Mouse (Mus musculus): ENCODE results near the gene Sfi1. TPM values are rescaled to one million over a fixed set of nuclear protein-coding genes. Genes with fewer than 3 reads are reported as not detected.
"Not testable (repeated sequence)": the region's sequence is repeated elsewhere in the genome, so short reads cannot be mapped to it uniquely, and the experiment has no call there.

Sfi1 gene
- total and polyA plus RNA-seq, 3 experiments = 10.2 to 25.2 (median 17.4) TPM

DNA sequence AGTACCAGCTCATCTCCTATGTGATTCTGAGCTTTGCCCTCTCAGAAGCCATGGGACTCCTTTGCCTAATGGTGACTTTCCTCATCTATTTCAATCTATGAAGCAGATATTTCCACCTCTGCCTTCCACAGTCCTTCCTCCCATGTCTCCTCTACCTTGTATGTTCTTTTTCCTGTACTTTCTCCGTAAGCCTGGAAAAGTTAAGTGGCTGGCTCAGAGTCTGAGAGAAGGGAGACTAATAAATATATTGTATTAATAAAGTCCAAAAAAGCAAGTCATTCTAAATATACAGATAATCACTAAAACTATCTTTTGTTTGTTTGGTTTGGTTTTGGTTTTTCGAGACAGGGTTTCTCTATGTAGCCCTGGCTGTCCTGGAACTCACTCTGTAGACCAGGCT is 30.1 kb downstream of the Sfi1 start:
- DNase-seq (ENCODE audit: extremely low read depth); H3K4me3 ChIP-seq (replicated peaks in 1 of 3; ENCODE audit: low read depth in 2 of 3, low read length in 2 of 3, poor library complexity in 1 of 3); H3K9me3 ChIP-seq (replicated peaks; ENCODE audit: low read length); H3K9ac ChIP-seq (ENCODE audit: insufficient read depth, low read depth); H3K4me2 ChIP-seq (ENCODE audit: insufficient read depth, low read depth, poor library complexity, severe bottlenecking); H3K79me2 ChIP-seq (replicated peaks; ENCODE audit: control insufficient read depth, extremely low read depth, insufficient read depth, poor library complexity, severe bottlenecking); H3K27me3 ChIP-seq (replicated peaks); dilution Hi-C loops (cut with MboI; ENCODE audit: extremely low pct_ligation_motif_present, extremely low pct_unique_long_range_greater_than_20kb, low sequenced_read_pairs); H3K4me1 ChIP-seq (ENCODE audit: control insufficient read depth in 1 of 2, insufficient read depth in 2 of 2); H3K27ac ChIP-seq (ENCODE audit: insufficient read depth, low read depth); H3K36me3 ChIP-seq (replicated peaks in 1 of 2; ENCODE audit: control insufficient read depth in 1 of 2, insufficient read depth in 1 of 2, low read length in 1 of 2); in situ Hi-C loops (cut with MboI; ENCODE audit: low pct_ligation_motif_present, low pct_unique_long_range_greater_than_20kb, low sequenced_read_pairs): not testable (repeated sequence)

DNA sequence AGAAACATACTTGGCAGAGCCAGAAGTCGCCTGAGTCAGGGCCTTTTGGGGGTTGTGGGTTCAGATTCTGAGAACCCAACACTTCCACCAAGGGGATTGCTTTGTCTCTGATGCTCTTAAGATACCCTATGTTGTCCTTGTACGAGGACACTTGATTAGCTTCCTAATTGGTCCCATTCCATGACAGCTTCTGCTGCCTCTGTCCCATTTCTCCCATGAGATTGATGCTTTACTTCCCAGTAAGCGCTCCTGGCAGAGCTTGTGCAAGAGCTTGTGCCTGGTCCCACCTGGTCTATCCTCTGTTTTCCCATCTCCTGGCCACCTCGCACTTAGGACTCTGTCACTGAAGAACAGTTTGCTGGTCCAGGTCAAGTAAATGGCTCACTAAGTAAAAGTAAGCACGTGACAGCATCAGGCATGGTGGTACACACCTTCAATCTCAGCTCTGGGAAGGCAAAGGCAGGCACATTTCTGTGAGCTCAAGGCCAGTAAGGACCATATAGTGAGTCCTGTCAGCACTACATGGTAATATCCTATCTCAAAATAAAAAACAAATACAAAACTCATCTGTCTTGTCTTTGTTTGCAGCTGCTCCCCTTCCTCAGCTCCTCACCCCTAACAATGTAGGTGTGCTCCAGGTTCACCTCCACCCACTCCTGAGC is 30.9 kb downstream of the Sfi1 start:
- dilution Hi-C loops (cut with MboI; ENCODE audit: extremely low pct_ligation_motif_present, extremely low pct_unique_long_range_greater_than_20kb, low sequenced_read_pairs); H3K27ac ChIP-seq (ENCODE audit: insufficient read depth, low read depth); H3K4me2 ChIP-seq (ENCODE audit: insufficient read depth, low read depth, poor library complexity, severe bottlenecking); in situ Hi-C loops (cut with MboI; ENCODE audit: low pct_ligation_motif_present, low pct_unique_long_range_greater_than_20kb, low sequenced_read_pairs); H3K79me2 ChIP-seq (replicated peaks; ENCODE audit: control insufficient read depth, extremely low read depth, insufficient read depth, poor library complexity, severe bottlenecking); H3K9ac ChIP-seq (ENCODE audit: insufficient read depth, low read depth); H3K4me1 ChIP-seq (ENCODE audit: control insufficient read depth in 1 of 2, insufficient read depth in 2 of 2); H3K9me3 ChIP-seq (replicated peaks; ENCODE audit: low read length); H3K27me3 ChIP-seq (replicated peaks); H3K4me3 ChIP-seq (replicated peaks in 1 of 3; ENCODE audit: low read depth in 2 of 3, low read length in 2 of 3, poor library complexity in 1 of 3); DNase-seq (ENCODE audit: extremely low read depth): not testable (repeated sequence)
- peaks cover 9 to 11% of the 10 kb centered on the region in 2 experiments for H3K36me3 ChIP-seq (replicated peaks in 1 of 2; ENCODE audit: control insufficient read depth in 1 of 2, insufficient read depth in 1 of 2, low read length in 1 of 2)

DNA sequence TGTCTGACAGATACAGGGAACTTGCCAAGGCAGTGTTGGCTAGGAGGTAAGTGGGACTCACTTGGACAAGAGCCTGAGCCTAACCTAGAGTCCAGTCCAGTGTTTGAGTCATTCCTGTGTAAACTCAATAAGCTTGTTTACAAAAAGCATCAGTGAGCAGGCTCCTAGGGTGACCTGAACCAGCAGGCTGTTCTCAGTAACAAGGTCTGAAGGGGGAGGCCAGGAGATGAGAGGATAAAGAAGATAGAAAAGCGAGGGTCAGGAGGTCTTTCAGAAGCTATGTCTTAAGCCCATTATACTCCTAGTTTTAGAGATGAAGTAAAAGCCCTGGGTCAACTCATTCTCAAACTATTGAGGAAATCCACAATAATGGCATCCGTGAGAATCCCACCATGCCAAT is 31.9 kb downstream of the Sfi1 start:
- H3K9me3 ChIP-seq (replicated peaks; ENCODE audit: low read length); H3K4me1 ChIP-seq (ENCODE audit: control insufficient read depth in 1 of 2, insufficient read depth in 2 of 2); H3K27me3 ChIP-seq (replicated peaks); H3K79me2 ChIP-seq (replicated peaks; ENCODE audit: control insufficient read depth, extremely low read depth, insufficient read depth, poor library complexity, severe bottlenecking); dilution Hi-C loops (cut with MboI; ENCODE audit: extremely low pct_ligation_motif_present, extremely low pct_unique_long_range_greater_than_20kb, low sequenced_read_pairs); H3K4me2 ChIP-seq (ENCODE audit: insufficient read depth, low read depth, poor library complexity, severe bottlenecking); in situ Hi-C loops (cut with MboI; ENCODE audit: low pct_ligation_motif_present, low pct_unique_long_range_greater_than_20kb, low sequenced_read_pairs); DNase-seq (ENCODE audit: extremely low read depth); H3K27ac ChIP-seq (ENCODE audit: insufficient read depth, low read depth); H3K9ac ChIP-seq (ENCODE audit: insufficient read depth, low read depth); H3K4me3 ChIP-seq (replicated peaks in 1 of 3; ENCODE audit: low read depth in 2 of 3, low read length in 2 of 3, poor library complexity in 1 of 3): not testable (repeated sequence)
- peaks cover 11 to 12% of the 10 kb centered on the region in 2 experiments for H3K36me3 ChIP-seq (replicated peaks in 1 of 2; ENCODE audit: control insufficient read depth in 1 of 2, insufficient read depth in 1 of 2, low read length in 1 of 2)

DNA sequence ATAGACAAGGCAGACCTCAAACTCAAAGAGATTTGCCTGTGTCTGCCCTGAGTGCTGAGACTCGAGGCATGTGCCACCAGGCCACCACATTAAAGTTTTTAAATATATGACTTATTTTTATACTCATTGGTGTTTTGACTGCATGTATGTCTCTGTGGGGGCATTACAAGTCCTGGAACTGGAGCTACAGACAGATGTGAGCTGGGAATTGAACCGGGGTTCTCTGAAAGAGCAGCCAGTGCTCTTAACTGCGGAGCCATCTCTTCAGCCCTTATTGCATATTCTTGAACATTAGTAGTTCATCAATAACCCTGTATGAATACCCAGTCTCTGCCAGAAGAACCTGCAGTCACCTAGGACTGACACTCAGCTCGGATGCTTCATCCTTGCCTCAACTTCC is 34.5 kb downstream of the Sfi1 start:
- H3K9ac ChIP-seq (ENCODE audit: insufficient read depth, low read depth); dilution Hi-C loops (cut with MboI; ENCODE audit: extremely low pct_ligation_motif_present, extremely low pct_unique_long_range_greater_than_20kb, low sequenced_read_pairs); H3K27me3 ChIP-seq (replicated peaks); in situ Hi-C loops (cut with MboI; ENCODE audit: low pct_ligation_motif_present, low pct_unique_long_range_greater_than_20kb, low sequenced_read_pairs); DNase-seq (ENCODE audit: extremely low read depth); H3K27ac ChIP-seq (ENCODE audit: insufficient read depth, low read depth); H3K4me3 ChIP-seq (replicated peaks in 1 of 3; ENCODE audit: low read depth in 2 of 3, low read length in 2 of 3, poor library complexity in 1 of 3); H3K9me3 ChIP-seq (replicated peaks; ENCODE audit: low read length); H3K4me2 ChIP-seq (ENCODE audit: insufficient read depth, low read depth, poor library complexity, severe bottlenecking); H3K79me2 ChIP-seq (replicated peaks; ENCODE audit: control insufficient read depth, extremely low read depth, insufficient read depth, poor library complexity, severe bottlenecking): not testable (repeated sequence)
- Histone ChIP-seq H3K4me1 (ENCODE audit: control insufficient read depth in 1 of 2, insufficient read depth in 2 of 2) (peaks cover 0 to 12% of the 10 kb centered on the region in 2 experiments; a peak in 2 of 4 replicates), H3K36me3 (replicated peaks in 1 of 2; ENCODE audit: control insufficient read depth in 1 of 2, insufficient read depth in 1 of 2, low read length in 1 of 2) (peaks cover 12 to 14% of the 10 kb centered on the region in 2 experiments)

DNA sequence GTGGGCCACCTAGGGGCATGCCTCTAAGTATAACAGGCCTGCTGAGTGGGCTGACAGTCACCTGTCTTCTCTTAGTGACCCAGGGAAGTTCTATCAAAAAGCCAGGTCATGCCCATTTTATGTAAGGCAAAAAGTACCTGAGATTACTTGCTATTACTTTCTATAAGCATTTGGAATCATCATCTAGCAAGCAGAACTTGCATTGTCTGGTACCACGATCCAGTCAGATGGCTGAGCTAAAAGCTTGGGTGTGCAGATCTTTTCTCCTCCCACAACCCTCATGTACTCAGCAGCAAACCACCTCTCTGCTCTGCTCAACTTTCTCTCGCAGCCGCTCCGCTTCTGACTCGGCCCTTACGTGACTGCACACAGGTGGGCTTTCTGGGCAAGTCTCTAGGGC is 35.3 kb downstream of the Sfi1 start:
- H3K79me2 ChIP-seq (replicated peaks; ENCODE audit: control insufficient read depth, extremely low read depth, insufficient read depth, poor library complexity, severe bottlenecking); H3K9me3 ChIP-seq (replicated peaks; ENCODE audit: low read length); H3K27me3 ChIP-seq (replicated peaks); H3K4me3 ChIP-seq (replicated peaks in 1 of 3; ENCODE audit: low read depth in 2 of 3, low read length in 2 of 3, poor library complexity in 1 of 3); H3K4me2 ChIP-seq (ENCODE audit: insufficient read depth, low read depth, poor library complexity, severe bottlenecking); H3K9ac ChIP-seq (ENCODE audit: insufficient read depth, low read depth); dilution Hi-C loops (cut with MboI; ENCODE audit: extremely low pct_ligation_motif_present, extremely low pct_unique_long_range_greater_than_20kb, low sequenced_read_pairs); in situ Hi-C loops (cut with MboI; ENCODE audit: low pct_ligation_motif_present, low pct_unique_long_range_greater_than_20kb, low sequenced_read_pairs): not testable (repeated sequence)
- Histone ChIP-seq H3K27ac (ENCODE audit: insufficient read depth, low read depth) (peak overlapping the region; percentile 12; the same call in 1 of the 2 replicates), H3K4me1 (ENCODE audit: control insufficient read depth in 1 of 2, insufficient read depth in 2 of 2) (peaks cover 0 to 16% of the 10 kb centered on the region in 2 experiments; a peak in 2 of 4 replicates), H3K36me3 (replicated peaks in 1 of 2; ENCODE audit: control insufficient read depth in 1 of 2, insufficient read depth in 1 of 2, low read length in 1 of 2) (peaks cover 16 to 17% of the 10 kb centered on the region in 2 experiments)
- peak; percentile 54 for DNase-seq (ENCODE audit: extremely low read depth)

DNA sequence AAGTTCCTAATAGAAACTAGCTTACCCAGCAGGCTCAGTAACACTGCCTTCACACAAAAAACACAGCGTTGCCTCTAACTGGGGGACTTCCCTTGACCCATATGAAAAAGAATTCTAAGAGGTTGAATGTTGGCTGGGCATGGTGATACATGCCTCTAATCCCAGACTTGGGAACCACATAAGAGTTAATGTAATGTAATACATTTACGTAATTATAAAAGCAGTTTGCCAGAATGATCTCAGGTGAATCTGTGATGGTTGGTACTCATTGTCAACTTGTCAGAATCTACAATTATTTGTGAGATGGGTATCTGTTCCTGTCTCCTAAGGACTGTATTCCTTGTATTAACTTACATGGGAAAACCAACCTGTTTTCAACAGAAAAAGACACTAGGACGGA is 36.3 kb downstream of the Sfi1 start:
- H3K4me2 ChIP-seq (ENCODE audit: insufficient read depth, low read depth, poor library complexity, severe bottlenecking); H3K27me3 ChIP-seq (replicated peaks); H3K27ac ChIP-seq (ENCODE audit: insufficient read depth, low read depth); dilution Hi-C loops (cut with MboI; ENCODE audit: extremely low pct_ligation_motif_present, extremely low pct_unique_long_range_greater_than_20kb, low sequenced_read_pairs); H3K9me3 ChIP-seq (replicated peaks; ENCODE audit: low read length); H3K9ac ChIP-seq (ENCODE audit: insufficient read depth, low read depth); H3K4me3 ChIP-seq (replicated peaks in 1 of 3; ENCODE audit: low read depth in 2 of 3, low read length in 2 of 3, poor library complexity in 1 of 3); H3K79me2 ChIP-seq (replicated peaks; ENCODE audit: control insufficient read depth, extremely low read depth, insufficient read depth, poor library complexity, severe bottlenecking); in situ Hi-C loops (cut with MboI; ENCODE audit: low pct_ligation_motif_present, low pct_unique_long_range_greater_than_20kb, low sequenced_read_pairs); DNase-seq (ENCODE audit: extremely low read depth): not testable (repeated sequence)
- Histone ChIP-seq H3K36me3 (replicated peaks in 1 of 2; ENCODE audit: control insufficient read depth in 1 of 2, insufficient read depth in 1 of 2, low read length in 1 of 2) (peaks cover 15 to 22% of the 10 kb centered on the region in 2 experiments), H3K4me1 (ENCODE audit: control insufficient read depth in 1 of 2, insufficient read depth in 2 of 2) (peaks cover 0 to 16% of the 10 kb centered on the region in 2 experiments; a peak in 2 of 4 replicates)
